Mouse (Mus musculus) spleen, adult 18-20 months (tissue): ENCODE measurements around the gene Gata2.
"Not testable (repeated sequence)": the region's sequence is repeated elsewhere in the genome, so short reads cannot be mapped to it uniquely, and the experiment has no call there.

ENCODE experiments used
- DNase-seq, 2 experiments: peaks; one replicate each; pipeline ENCODE4 v3.0.0; 2022; ENCODE audit warnings: mixed read lengths in 2 of 2

The Gata2 gene

DNA sequence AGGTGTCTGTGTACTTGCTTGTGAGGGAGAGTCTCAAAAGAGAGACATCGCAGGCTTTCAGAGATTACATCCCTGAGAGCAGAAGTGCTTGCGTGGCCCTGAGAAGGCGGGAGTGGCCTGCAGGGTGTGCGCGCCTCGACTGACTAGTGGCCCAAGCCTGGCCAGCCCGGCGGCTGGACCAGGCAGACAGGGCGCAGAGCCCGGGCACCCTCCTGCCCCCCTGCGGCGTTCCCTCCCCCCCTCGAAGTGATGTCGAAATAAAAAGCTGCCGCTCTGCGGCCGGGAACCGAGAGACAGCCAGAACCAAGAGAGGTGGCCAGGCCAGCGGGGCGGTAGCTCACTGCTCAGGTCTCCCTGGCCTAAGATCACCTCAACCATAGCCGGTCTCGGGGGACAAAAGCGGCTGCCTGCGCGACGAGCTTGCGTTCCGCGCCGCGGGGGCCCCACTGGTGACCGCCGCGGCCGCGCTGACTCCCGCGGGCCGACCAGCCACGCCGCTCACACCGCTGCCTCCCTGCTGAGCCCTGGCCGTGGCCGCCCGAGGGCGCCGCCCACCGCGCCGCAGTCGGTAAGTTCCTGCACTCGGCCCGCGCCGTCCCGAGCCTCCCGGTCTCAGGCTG lies at the start of gene Gata2:
TSS of gene Gata2 (plus strand) at position 459 of the 620 bp plus-strand sequence.
- DNase-seq, result no peak

DNA sequence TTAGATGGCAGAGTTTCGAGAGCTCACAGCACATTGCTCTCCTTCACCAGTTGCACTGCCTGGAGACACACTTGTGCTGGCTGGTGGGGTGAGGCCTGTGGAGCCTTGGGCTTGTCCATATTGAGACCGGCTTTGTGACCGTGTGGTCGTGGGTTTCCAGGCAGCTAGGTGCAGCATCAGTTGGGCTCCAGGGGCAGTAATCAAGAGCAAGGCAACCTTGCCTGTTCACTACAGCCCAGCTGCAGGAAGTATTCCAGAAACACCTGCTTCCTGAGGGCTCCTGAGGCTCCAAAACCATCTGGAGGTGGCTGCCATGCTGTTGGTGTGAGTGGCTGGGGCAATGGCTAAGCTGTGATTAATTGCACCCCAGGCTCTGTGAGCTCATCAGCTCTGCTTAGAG lies 47.9 kb upstream of the Gata2 start:
- DNase-seq, result no peak

DNA sequence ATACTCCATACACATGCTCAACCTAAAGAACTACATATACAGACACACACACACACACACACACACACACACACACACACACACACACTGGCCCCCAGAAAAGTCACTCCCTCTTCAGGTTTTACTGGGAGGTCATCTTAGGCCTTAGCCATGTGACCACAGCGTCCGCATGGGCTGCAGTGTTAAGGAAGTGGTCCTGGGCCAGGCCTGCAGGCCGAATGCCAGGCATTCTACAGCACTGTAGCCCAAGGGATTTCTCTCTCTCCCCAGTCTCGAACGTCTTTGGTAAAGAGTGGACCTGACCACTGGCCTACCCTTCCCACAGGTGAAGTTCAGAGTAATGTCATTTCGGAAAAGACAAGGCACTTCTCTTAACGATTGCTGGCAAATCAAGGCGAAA lies 47.1 kb upstream of the Gata2 start:
- no peak for DNase-seq

DNA sequence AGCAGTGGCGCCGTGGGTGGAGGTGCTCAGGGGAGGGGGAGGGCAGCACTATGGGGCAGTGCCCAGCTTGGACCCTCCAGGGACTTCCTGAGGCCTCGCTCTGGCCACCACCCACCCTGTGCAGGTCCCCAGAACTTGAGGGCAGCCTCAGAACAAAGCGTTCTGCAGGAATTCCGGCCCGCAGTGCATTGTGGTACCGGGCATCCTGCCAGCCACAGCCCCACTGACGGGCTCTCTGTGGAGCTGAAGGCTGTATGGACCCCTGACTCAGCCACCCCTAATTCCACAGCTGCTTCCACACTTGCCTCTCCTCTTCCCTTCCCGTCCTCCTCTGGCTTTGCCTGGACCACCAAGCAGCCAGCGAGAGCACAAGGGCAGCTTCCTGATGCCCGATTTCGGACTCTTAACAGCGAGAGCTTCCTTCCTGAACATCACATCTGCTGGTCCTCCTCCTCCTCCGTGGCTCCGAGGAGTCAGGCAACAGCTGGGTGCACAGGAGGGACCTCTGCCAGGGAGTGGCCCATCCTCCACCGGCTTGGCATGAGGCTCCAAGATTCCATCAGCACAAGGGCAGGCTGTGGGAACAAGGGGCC lies 46.2 kb upstream of the Gata2 start:
- DNase-seq, result no peak

DNA sequence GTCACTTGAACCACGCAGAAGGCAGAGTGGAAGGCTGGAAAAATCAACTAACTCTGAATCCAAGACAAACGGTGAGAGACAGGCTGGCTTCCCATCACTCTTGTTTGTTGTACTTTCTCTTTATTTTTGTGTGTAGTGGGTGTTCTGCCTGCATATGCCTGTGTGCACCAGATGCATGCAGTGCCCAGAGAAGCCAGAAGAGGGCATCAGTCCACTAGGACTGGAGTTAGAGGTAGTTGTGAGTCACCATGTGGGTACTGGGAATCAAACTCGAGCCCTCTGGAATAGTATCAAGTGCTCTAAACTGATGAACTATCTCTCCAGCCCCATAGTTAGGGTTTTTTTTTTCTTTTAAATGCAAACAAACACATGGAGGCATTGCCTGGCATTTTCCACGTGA lies 42.4 kb upstream of the Gata2 start:
- no peak for DNase-seq

DNA sequence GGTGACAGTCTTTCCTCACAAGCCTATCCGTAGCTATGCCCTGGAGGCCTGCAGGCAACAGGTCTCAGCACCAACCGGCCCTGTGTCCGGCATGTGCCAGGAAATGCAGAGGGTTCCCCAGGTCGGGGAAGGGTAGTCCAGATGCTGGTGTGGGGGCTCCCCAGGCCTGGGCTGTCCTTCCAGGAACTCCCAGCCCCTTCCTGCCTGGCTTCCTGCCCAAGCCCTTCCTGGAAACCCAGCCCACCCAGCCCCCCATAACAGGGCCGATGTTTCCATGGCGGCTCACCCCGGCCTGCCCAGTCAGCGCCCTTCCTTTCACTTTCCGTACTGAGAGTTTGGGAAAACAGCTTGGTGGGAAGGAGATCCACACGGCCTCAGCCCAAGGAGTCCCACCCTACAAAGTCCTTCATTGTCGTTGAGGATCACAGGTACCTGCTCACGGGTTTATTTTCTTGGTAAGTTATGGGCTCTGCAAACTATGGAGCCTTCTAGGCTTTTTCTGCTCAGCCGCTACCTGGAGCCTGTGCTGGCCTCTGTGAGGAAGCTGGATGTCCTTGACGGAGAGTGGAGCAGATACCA lies 41.5 kb upstream of the Gata2 start:
- DNase-seq, result no peak

DNA sequence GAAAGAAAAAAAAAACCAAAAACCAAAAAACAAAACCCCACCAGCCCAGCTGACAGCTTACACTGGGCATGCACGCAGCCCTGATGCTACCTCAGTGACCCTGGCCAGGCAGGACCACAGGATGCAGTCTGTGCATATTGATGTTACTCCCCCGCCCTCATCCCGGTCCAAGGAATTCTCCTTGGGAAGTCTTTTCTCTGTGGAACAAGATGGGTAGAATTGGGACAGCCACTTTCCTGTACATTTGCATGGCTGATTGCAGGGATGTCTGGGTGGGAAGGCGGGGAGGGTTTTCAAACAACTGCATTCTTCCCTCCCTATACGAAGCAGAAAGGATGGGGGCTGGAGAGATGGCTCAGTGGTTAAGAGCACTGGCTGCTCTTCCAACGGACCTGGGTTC lies 40.7 kb upstream of the Gata2 start:
- no peak for DNase-seq

DNA sequence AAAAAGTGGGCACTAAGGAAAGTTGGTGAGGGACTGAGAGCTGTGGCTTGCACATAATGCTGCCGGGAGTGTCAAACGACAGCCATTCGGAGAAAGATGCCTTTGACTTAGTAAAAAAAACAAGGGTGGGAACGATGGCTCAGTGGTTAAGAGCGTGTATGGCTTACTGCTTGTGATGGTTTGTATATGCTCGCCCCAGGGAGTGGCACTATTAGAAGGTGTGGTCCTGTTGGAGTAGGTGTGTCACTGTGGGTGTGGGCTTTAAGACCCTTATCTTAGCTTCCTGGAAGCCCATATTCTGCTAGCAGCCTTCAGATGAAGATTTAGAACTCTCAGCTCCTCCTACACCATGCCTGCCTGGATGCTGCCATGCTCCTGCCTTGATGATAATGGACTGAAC lies 38.1 kb upstream of the Gata2 start:
- not testable (repeated sequence) for DNase-seq

DNA sequence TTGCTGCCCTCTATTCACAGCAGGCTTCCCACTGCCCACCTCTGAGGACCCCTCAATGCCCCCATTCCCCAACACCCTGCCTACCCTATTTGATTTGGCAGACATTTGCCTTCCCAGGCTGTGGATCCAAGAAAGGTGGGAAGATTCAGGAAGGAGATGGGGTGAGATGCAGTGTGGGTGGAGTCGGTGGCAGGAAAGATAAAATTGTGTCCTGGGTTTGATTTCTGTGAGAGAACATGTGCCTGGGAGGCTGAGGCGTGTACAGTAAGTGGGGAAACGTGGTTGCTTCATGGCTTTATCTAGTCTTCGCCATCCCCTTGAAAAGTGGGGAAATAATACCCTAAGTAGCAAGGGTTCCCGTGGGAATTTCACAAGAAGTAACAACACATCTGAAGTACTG lies 34.9 kb upstream of the Gata2 start:
- no peak for DNase-seq

DNA sequence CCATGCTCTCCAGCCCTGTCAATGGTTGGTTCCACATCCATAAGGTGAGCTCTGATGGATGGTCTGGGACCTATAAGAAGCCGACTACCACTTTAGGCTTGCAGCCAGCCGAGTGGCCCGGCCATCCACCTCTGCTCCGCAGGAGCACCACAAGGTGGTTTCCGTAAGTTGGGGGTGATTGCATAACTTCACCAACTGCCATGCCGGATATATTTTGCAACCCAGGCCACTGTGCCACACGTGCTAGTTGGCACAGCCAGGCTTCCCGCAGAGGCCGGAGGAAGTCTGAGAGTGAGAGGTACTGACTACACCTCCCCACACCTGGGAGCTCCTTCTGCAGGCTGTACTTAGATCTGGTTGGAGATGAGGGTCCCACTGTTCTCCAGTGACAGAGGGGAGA lies 27.6 kb upstream of the Gata2 start:
- no peak for DNase-seq

DNA sequence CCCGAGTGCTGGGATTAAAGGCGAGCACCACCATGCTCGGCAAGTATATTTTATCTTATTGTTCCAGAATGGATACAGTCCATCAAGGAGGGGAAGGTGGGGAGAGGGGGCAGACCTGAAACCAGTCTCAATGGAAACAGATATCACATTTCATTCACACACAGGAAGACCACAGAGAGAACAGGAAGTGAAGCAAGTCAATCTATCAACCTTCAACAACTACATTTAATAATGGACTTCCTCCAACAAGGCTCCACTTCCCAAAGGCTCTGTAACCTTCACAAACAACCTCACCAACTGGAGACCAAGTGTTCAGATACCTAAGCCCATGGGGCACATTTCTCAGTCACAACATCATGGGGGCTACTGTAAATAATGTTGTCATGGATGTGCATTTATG lies 19.5 kb upstream of the Gata2 start:
- no peak for DNase-seq

DNA sequence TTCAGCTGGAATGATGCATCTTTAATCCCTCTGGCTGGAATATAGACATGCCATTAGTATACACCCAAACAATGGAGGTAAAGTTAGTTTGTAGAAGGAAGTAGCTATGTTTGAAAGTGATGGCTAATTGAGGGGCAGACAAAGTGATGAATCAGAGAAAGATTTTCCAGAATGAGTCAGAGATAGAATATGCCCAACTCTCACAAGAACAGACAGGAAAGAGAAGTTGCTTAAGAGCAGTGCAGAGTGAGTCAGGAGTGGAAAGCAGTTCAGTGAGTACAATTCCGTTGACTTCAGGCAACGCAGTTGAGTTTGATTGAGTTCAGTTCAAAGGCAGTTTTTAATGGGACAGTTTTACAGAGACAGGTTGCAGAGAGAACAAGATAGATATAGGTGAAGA lies 19.0 kb upstream of the Gata2 start:
- DNase-seq, result no peak

DNA sequence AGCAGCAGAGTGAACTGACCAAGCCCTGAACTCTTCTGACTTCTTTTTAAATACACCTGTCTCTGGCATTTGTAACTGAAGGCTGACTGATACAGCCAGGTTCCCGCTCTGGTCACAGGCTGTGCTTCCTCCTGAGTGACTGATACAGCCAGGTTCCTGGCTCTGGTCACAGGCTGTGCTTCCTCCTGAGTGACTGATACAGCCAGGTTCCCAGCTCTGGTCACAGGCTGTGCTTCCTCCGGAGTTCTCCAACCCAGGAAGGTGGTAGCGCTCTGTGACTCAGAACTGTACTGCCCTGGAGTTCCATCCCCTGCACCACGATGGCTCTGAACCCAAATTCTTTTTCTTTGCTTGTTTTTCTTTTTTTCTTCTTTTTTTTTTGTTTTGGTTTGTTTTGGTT lies 9.0 kb upstream of the Gata2 start:
- no peak for DNase-seq

DNA sequence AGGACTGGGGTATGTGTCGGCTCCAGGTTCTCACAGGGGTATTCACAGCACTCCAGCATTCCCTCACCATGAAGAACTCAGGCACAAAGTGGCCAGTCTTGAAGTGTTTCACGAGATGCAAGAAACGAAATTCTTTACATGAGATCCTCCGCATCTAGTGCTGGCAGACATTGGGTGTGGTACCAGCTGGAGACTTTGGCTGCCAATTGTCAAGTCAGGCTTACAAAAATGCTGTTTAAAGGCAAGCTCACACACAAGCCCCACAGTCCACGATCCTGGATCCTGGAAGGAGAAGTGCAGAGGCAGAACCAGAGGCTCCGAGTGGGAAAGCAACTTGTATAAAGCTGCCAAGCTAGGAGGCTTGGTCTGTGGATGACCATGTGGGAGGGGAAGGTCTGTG lies 5.5 kb upstream of the Gata2 start:
- DNase-seq, result no peak

DNA sequence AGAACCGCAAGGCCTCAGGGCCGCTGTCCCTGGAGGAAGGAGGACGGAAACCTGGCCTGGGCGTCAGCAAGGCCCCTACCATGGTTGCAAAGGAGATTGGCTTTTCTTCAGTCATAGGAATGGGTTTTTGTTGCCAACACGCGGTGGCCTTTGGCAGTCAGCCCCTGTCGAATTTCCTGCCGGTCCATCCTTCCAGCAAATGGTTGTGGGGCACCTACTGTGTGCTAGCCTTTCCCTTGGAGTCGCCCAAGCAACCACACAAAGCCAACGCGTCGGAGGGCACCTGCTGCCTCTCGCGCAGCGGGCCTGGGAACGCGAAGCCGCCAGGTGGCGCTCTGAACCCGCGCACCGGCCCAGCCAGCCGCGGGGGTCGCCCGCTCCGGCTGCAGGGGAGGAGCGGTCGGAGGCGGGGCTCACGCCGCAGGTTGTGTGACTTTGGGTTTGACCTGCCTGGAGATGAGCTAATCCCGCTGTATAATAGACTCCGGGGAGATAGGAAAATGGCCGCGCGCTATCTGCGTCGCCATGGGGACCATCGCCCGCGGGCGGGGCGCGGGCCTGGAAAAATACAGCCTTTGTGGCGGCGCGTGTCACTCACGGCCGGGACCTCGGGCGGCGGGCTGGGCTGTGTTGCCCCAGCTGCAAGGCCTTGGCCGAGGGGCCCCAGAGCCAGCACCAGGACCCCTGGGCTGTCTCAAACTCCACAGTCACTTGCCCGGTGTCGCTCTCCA lies 4.2 kb upstream of the Gata2 start:
- peak in 1 of 2 experiments; percentile 68 for DNase-seq

DNA sequence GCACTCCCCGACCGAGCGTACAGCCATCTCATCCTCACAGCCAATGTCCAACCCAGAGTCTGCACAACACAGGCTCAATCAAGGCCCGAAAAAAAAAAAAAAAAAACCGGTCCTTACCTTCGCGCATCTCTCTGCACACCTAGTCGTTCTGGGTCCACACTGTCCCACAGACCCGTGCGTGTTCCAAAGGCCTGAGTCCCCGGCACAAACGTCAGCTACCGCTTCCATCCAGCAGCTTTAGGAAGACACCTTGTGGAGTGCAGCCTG lies 3.7 kb upstream of the Gata2 start:
- DNase-seq, result no peak

DNA sequence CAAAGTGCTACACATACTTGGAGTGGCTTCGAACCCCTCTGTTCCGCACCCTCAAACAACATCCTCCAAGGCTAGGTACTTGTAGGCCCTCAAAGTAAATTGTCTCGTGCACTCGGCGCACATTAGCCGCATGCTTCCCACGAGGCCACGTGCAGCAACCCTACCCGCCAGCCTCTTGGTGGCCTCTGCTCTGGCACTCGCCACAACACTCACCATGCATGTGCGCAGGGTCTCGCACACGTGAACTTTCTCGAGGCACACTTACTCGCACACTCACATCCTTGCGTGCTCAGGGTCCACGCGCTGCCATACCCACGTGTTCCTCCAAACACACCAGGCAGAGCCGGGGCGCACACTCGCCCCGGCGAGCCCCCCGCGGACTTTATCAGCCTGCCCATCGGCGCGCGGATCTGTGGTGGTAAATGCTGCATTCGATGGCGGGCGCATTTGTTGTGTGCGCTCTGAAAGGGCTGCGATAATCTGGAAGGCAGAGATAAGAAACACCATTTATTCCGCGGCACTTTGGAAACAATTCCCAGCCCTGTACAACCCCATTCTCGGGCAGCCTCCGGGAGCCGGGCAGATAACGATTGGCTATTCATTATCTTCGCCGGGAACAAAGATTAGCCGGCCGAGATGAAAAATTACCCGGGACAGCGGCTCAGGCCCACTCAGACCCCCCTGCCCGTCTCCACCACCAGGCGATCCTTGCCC lies 3.2 kb upstream of the Gata2 start:
- DNase-seq, result no peak

DNA sequence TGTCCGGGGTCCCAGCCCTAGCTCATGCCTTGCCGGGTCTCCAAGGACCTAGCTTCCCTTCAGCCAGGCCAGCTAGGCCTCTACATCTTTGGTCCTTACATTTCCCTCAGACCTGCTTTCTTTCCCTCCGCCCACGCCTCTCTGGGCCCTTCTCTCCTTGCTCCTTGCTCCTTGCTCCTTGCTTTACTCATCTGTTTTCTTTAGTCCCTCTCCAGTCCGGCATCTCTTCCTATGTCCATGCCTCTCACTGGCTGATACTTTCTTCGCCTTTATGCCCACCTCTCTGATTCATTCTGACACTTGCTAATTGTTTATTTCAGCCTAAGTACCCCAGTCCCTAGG lies 2.7 kb upstream of the Gata2 start:
- no peak for DNase-seq

DNA sequence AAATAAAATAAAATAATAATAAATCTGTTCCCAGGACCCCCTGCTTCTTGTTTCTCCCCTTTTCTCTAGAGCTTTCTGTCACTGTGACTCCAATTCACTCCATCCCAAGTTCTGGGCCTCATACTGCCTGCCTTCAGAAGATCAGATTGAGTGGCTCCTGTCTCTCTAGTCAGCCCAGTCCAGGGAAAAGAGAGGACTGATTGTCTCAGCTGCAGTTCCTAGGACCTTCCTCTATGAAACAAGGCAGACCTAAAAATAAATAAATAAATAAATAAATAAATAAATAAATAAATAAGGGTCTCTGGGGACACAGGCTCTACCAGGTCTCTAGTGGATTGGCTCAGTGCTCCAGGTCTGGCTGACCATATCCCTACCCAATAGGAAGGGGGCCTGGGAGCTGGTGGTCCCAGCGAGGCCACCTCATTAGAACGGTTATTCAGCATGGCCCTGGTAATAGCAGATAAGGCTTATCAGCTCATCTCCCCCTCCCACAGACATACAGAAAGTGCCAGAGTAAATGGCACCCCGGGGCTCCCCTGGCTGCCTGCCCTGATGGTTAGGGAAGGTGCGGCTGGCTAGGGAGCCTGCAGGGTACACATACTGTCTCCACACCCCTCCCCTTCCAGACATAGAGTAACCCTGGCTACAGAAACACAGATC lies 2.1 kb upstream of the Gata2 start:
- no peak for DNase-seq

DNA sequence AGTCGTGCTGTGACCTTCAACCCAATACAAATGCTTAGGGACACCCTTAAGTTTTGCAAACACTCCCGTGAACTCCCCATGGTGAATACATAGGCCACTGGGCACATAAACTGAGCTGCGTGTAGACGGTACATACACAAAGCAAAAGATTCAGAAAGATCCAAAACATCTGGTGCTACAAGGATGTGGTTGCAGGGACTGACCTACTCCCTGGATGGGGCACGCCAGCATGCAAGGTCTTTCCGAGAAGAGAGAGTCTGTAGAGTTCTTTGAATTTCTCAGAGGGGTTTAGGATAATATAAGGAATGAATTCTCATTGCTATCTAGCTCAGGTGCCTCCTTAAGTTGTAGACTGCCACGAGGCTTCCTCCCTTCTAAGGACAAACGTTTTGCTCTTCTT lies 935 bp upstream of the Gata2 start:
- no peak for DNase-seq

DNA sequence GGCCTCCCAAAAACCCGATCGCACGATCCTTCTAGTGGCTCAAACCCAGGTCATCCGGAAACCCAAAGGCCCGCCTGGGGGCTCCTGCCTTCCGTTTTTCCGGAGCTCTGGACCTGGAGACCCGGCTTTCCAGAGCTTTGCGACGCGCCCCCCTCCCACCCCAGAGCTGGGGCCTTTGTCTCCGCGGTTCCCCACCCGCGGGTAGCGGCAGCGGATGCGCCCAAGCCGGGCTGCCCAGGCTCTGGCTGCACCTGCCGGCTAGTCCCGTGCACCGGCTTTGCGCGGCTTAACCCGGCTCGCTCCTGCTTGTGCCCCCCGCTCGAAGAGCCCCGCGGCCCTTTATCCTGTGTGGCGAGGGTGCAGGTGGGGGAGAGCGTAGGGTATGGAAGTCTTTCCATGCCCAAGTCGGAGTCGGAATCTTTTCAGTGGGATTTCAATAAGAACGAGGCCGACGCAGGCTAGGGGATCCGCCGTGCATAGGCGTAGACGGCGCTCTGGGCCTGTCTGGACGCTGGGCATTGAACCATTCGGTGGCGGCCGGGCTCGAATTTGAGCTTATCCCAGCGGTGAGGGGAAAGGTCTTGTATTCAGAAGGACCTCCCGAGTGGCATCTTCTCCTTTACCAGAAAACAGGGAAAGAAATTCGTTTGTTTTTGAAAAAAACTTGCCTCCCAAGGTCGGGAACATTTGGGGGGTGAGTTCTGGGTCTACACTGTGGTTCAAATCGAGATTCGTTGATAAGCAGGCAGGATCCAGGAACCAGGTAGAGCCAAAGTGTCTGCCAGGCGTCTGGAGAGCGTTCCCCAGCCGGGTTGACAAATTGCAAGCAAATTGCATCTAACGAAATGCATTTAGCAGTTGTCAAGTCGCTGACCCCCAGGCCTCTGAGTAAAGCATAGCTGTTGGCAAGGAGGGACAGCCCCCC lies 624 bp downstream of the Gata2 start:
- no peak for DNase-seq

DNA sequence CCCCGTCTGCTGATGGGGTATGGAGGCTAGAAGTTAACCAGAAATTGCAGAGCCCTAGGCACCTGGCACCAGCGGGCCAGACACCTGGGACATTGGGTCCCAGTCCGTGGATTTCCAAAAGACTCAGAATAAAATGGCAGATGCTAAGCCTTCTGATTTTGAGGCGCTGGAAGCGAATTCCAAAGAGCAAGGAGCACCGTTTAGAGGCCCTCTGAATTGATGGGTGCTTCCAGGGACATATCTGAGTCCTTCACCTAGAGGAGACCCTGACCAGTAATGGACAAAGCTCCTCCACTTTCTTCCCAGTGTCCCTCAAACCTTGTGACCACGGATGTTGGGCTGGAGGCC lies 1.3 kb downstream of the Gata2 start:
- no peak for DNase-seq
